Mouse (Mus musculus): ENCODE data around the gene Daam2.

GRCm38 (mm10) chr17:49428751-49429415, 135.3 kb downstream of the Daam2 start:
- TF ChIP-seq POLR2A (IDR thresholded peaks at IDR 0.05; ENCODE audit: insufficient read length, low read depth) (no peak), E2F4 (IDR thresholded peaks at IDR 0.05; ENCODE audit: insufficient read depth) (no peak), CEBPB (IDR thresholded peaks at IDR 0.05; ENCODE audit: insufficient read depth, poor library complexity, severe bottlenecking) (no peak), USF1 (IDR thresholded peaks at IDR 0.05; ENCODE audit: low read depth) (no peak), SRF (IDR thresholded peaks at IDR 0.05; ENCODE audit: control insufficient read depth, insufficient read length, low read depth) (no peak), TCF12 (IDR thresholded peaks at IDR 0.05; ENCODE audit: insufficient read depth, poor library complexity, severe bottlenecking) (no peak), MAX (IDR thresholded peaks at IDR 0.05; ENCODE audit: low read depth) (no peak)
